Mouse (Mus musculus) midbrain, embryonic 11.5 days (tissue): Measurements from ENCODE around the gene Plxnc1. TPM values are rescaled to one million over a fixed set of nuclear protein-coding genes. Genes with fewer than 3 reads are reported as not detected.

ENCODE experiments used
- ATAC-seq: fragments of 200-750 bp; cut with Nextera tagmentation; 2 replicates; pipeline ENCODE4 v1.8.0; 2017; ENCODE audit warnings: moderate TSS enrichment, moderate library complexity; ENCODE audit not compliant: low FRiP score
- DNase-seq: peaks from one replicate; pipeline ENCODE4 v3.0.0; 2015; ENCODE audit warnings: low spot score; ENCODE audit errors: missing footprints
- H3K27ac ChIP-seq: fragments of 300-500 bp; sonication (generic); 2 replicates; pipeline ENCODE4 v1.5.1; 2014; ENCODE audit warnings: low read depth, low read length
- H3K27me3 ChIP-seq: fragments of 300-500 bp; sonication (generic); 2 replicates; pipeline ENCODE4 v1.6.1; 2014; ENCODE audit warnings: mild to moderate bottlenecking, low read length, moderate library complexity, mixed read lengths; ENCODE audit not compliant: control insufficient read depth, insufficient read depth
- H3K36me3 ChIP-seq: fragments of 300-500 bp; sonication (generic); 2 replicates; pipeline ENCODE4 v1.6.1; 2014; ENCODE audit warnings: mild to moderate bottlenecking, low read length, moderate library complexity, mixed read lengths; ENCODE audit not compliant: control insufficient read depth, insufficient read depth
- H3K4me1 ChIP-seq: fragments of 300-500 bp; sonication (generic); 2 replicates; pipeline ENCODE4 v1.6.1; 2014; ENCODE audit warnings: low read length; ENCODE audit not compliant: control insufficient read depth, insufficient read depth
- H3K4me2 ChIP-seq: fragments of 300-500 bp; sonication (generic); 2 replicates; pipeline ENCODE4 v1.6.1; 2014; ENCODE audit warnings: mild to moderate bottlenecking, moderate library complexity
- H3K4me3 ChIP-seq: fragments of 300-500 bp; sonication (generic); 2 replicates; pipeline ENCODE4 v1.5.1; 2014; ENCODE audit warnings: low read depth, low read length
- H3K9ac ChIP-seq: fragments of 300-500 bp; sonication (generic); 2 replicates; pipeline ENCODE4 v1.6.1; 2014; ENCODE audit warnings: low read length
- H3K9me3 ChIP-seq: fragments of 300-500 bp; sonication (generic); 2 replicates; pipeline ENCODE4 v1.6.1; 2016; ENCODE audit warnings: low read length; ENCODE audit not compliant: control insufficient read depth
- WGBS: fragments of 180-500 bp; shearing (Covaris S2); extraction: QIAGEN DNeasy Blood & Tissue Kit; methylation state at CpG from one replicate; pipeline ENCODE4 v1.1.7; 2014; 5-methylcytosine and 5-hydroxymethylcytosine counted together
- polyA plus RNA-seq: library from polyadenylated mRNA; unstranded; fragments of >200 nt; fragmentation: Nextera tagmentation; extraction: Ambion mirVana; gene quantifications from 2 replicates; pipeline ENCODE4 v1.2.1, GENCODE M21; 2014

Plxnc1 gene
- polyA plus RNA-seq, 1 experiment from 2014 or later: 6.3 TPM

GRCm38 (mm10) chr10:94858277-94859033, 86.2 kb downstream of the Plxnc1 start:
- ATAC-seq (no peak), DNase-seq (no peak)
- Histone ChIP-seq H3K36me3 (no peaks in the 10 kb centered on the region), H3K4me2 (no peak overlapping the region), H3K27me3 (no peaks in the 10 kb centered on the region), H3K9ac (no peak overlapping the region), H3K4me1 (no peaks in the 10 kb centered on the region), H3K9me3 (no peaks in the 10 kb centered on the region), H3K27ac (no peak overlapping the region), H3K4me3 (no peak overlapping the region)
- 87% methylated on average over 6 of the region's 6 CpGs for WGBS

- Histone ChIP-seq H3K9me3 (no peaks in the 10 kb centered on the region), H3K4me1 (no peaks in the 10 kb centered on the region), H3K9ac (no peak overlapping the region), H3K27ac (no peak overlapping the region), H3K36me3 (no peaks in the 10 kb centered on the region), H3K27me3 (no peaks in the 10 kb centered on the region), H3K4me3 (no peak overlapping the region), H3K4me2 (no peak overlapping the region)
- no peak for ATAC-seq
- DNase-seq: no peak
- 64% methylated on average over 4 of the region's 4 CpGs for WGBS
Observed at GRCm38 (mm10) chr10:94850565-94850964, 94.1 kb downstream of the Plxnc1 start.

DNA sequence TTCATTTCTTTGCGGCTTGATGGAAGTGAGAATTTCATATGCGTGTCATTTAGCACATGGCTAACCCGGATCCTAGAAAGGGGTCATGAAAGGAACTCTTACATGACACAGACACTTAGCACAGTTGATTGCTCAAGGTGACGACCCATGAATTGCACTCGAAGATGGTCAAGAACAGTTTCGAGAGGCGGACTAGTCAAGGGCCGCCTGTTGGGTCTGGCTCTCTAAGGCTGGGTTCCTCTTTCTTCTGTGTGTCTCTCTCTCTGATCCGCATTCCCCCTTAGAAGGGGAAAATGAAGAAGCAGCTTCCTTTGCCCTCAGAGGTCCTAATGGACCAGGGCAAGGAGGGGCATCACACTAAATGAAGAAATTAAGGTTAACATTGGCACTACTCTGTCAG, 94.7 kb downstream of the Plxnc1 start:
- no peaks in the 10 kb centered on the region for H3K4me1 ChIP-seq
- H3K27ac ChIP-seq: no peak overlapping the region
- no peak overlapping the region for H3K4me3 ChIP-seq
- H3K4me2 ChIP-seq: no peak overlapping the region
- ATAC-seq (no peak), DNase-seq (no peak)
- H3K9me3 ChIP-seq: no peaks in the 10 kb centered on the region
- no peaks in the 10 kb centered on the region for H3K36me3 ChIP-seq
- WGBS: 89% methylated on average over 9 of the region's 9 CpGs
- H3K9ac ChIP-seq: no peak overlapping the region
- no peaks in the 10 kb centered on the region for H3K27me3 ChIP-seq

- 88% methylated on average over 4 of the region's 4 CpGs for WGBS
- Histone ChIP-seq H3K4me1 (no peaks in the 10 kb centered on the region), H3K4me3 (no peak overlapping the region), H3K27ac (no peak overlapping the region), H3K36me3 (no peaks in the 10 kb centered on the region), H3K4me2 (no peak overlapping the region), H3K9ac (no peak overlapping the region), H3K9me3 (no peaks in the 10 kb centered on the region), H3K27me3 (no peaks in the 10 kb centered on the region)
- no peak for DNase-seq
- no peak for ATAC-seq
Observed at GRCm38 (mm10) chr10:94849360-94849759, 95.3 kb downstream of the Plxnc1 start.

GRCm38 (mm10) chr10:94848344-94848743, 96.3 kb downstream of the Plxnc1 start:
- Histone ChIP-seq H3K4me1 (no peaks in the 10 kb centered on the region), H3K4me2 (no peak overlapping the region), H3K27me3 (no peaks in the 10 kb centered on the region), H3K4me3 (no peak overlapping the region), H3K9me3 (no peaks in the 10 kb centered on the region), H3K27ac (no peak overlapping the region), H3K9ac (no peak overlapping the region), H3K36me3 (no peaks in the 10 kb centered on the region)
- 90% methylated on average over 6 of the region's 6 CpGs for WGBS
- ATAC-seq: no peak
- no peak for DNase-seq

DNA sequence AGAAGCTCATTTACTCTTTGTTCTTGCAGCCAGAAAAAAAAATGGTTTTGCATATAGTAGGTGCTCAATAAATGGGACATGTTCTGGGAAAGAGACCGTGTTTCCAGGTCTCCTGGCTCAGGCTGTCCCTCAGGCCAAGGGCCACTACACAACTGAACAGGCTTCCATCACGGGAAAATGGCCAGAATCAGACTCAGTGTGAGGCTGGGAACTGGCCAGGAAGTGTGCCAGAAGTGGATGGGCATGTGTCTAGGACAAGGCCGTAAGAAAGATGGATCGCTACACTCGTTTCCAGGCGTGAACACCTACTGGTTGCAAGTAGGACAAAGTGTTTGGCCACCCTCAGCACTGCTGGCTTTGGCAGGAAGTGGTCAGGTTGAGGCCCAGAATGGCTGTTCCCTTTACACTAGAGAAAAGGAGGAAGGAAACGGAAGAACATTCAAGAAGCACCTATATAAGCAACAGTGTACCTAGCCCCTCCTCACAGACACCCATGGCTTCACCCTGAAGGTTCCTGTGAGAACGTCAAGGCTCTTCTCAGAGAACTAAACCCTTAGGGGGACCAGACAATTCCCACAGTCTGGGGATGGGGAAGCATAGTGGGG, 98.0 kb downstream of the Plxnc1 start:
- WGBS: 88% methylated on average over 8 of the region's 8 CpGs
- ATAC-seq: no peak

DNA sequence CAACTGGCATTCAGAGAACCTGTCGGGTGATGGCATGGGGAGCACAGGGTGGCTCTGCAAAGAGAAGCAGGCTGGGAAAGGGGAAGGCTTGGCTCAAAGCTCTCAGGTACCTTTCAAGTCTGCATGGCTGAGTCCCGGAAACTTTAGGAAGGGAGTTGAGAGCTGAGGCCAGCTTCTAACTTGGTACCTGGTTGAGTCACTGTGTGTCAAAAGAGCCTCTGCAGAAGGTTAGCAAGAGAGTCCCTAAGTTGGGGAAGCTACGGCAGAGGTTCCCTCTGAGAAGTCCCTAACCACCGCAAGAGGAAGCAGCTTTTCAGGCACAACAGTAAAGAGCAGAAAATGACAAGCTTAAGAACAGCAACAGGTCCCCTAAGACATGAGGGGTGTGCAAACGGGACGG, 99.9 kb downstream of the Plxnc1 start:
- Histone ChIP-seq H3K27ac (no peak overlapping the region), H3K9ac (no peak overlapping the region), H3K9me3 (no peaks in the 10 kb centered on the region), H3K4me1 (no peaks in the 10 kb centered on the region), H3K4me3 (no peak overlapping the region), H3K27me3 (no peaks in the 10 kb centered on the region), H3K36me3 (no peaks in the 10 kb centered on the region), H3K4me2 (no peak overlapping the region)
- DNase-seq: no peak
- whole genome bisulfite sequencing: 90% methylated on average over 6 of the region's 6 CpGs
- no peak for ATAC-seq

More for the DNA sequence above, 98.0 kb downstream of the Plxnc1 start:
- Histone ChIP-seq H3K9me3 (no peaks in the 10 kb centered on the region), H3K36me3 (no peaks in the 10 kb centered on the region), H3K9ac (no peak overlapping the region), H3K4me1 (no peaks in the 10 kb centered on the region), H3K4me2 (no peak overlapping the region), H3K4me3 (no peak overlapping the region), H3K27ac (no peak overlapping the region), H3K27me3 (no peaks in the 10 kb centered on the region)
- DNase-seq: no peak

GRCm38 (mm10) chr10:94835874-94836273, 108.8 kb downstream of the Plxnc1 start:
- Histone ChIP-seq H3K27me3 (no peaks in the 10 kb centered on the region), H3K4me1 (no peaks in the 10 kb centered on the region), H3K36me3 (no peaks in the 10 kb centered on the region), H3K27ac (no peak overlapping the region), H3K4me3 (no peak overlapping the region), H3K9ac (no peak overlapping the region), H3K9me3 (no peaks in the 10 kb centered on the region), H3K4me2 (no peak overlapping the region)
- ATAC-seq (no peak), DNase-seq (no peak)
- WGBS: 89% methylated on average over 9 of the region's 9 CpGs

DNA sequence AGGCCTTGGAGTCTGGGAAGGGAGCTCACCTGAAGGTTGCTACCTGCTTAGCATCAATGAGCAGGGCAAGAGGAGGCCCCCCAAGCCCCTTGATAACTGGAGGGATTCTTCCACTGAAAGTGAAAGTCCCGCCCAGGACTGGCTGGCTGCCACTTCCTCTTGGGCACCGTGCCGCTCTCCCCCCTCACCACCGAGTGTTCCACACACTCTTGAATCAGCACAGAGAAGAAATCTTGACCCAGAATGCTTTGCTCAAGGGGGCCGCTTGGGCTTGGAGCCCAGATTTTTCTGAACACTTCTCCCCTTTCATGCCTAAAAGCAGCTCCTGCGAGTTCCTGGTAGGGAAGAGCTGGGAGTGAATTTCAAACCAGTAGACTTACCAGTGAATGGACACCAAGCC, 115.2 kb downstream of the Plxnc1 start:
- H3K4me3 ChIP-seq: no peak overlapping the region
- H3K4me1 ChIP-seq: no peaks in the 10 kb centered on the region; the same call in 1 of the 2 replicates
- H3K36me3 ChIP-seq: no peaks in the 10 kb centered on the region; the same call in 1 of the 2 replicates
- no peak for ATAC-seq
- no peak for DNase-seq
- H3K4me2 ChIP-seq: no peak overlapping the region
- no peaks in the 10 kb centered on the region for H3K27me3 ChIP-seq
- H3K27ac ChIP-seq: no peak overlapping the region
- no peak overlapping the region for H3K9ac ChIP-seq
- H3K9me3 ChIP-seq: no peaks in the 10 kb centered on the region
- 91% methylated on average over 6 of the region's 6 CpGs for WGBS
